Mouse (Mus musculus) heart, postnatal 25 days (tissue): ENCODE results near the gene Rasal2. TPM values are rescaled to one million over a fixed set of nuclear protein-coding genes. Genes with fewer than 3 reads are reported as not detected.

Experiments used
- DNase-seq: peaks from one replicate; pipeline ENCODE4 v3.0.0; 2022; ENCODE audit warnings: low spot score
- intact Hi-C: fragments of 180-260 bp; cut with DNase I; formaldehyde crosslinking; loops from one replicate; pipeline ENCODE4 v1.15.1; 2025
- total RNA-seq, 2 experiments: library from RNA; stranded (reverse); gene quantifications; 2 replicates each; pipeline ENCODE4 v1.2.3; 2021

Gene Rasal2
- total RNA-seq, 2 experiments from 2014 or later, result 21.6 to 34.8 TPM

- intact Hi-C loops, result loop anchor here (2.0 kb wide), 1 partner anchor 25 kb away; no protein-coding TSS in a partner anchor
- DNase-seq, result no peak
Observed at GRCm38 (mm10) chr1:157443723-157444561, 31.5 kb upstream of the Rasal2 start.

GRCm38 (mm10) chr1:157443026-157443722 lies 30.8 kb upstream of the Rasal2 start:
- intact Hi-C loops, result loop anchor here (2.0 kb wide), 1 partner anchor 24 kb away; no protein-coding TSS in a partner anchor
- DNase-seq, result peak; percentile 75

- DNase-seq, result no peak
- intact Hi-C loops, result no loop called here
Observed at GRCm38 (mm10) chr1:157439973-157440641, 27.7 kb upstream of the Rasal2 start.

- intact Hi-C loops, result no loop called here
- no peak for DNase-seq
Observed at GRCm38 (mm10) chr1:157439101-157439500, 26.7 kb upstream of the Rasal2 start.

- intact Hi-C loops, result no loop called here
Observed at GRCm38 (mm10) chr1:157438290-157438689, 25.9 kb upstream of the Rasal2 start.

GRCm38 (mm10) chr1:157435926-157436325 lies 23.5 kb upstream of the Rasal2 start:
- intact Hi-C loops, result no loop called here
- no peak for DNase-seq

More at GRCm38 (mm10) chr1:157438290-157438689, 25.9 kb upstream of the Rasal2 start:
- DNase-seq, result no peak

- intact Hi-C loops, result no loop called here
Observed at GRCm38 (mm10) chr1:157434404-157434803, 22.0 kb upstream of the Rasal2 start.

GRCm38 (mm10) chr1:157433316-157433715 lies 20.9 kb upstream of the Rasal2 start:
- intact Hi-C loops, result no loop called here

More at GRCm38 (mm10) chr1:157434404-157434803, 22.0 kb upstream of the Rasal2 start:
- no peak for DNase-seq

GRCm38 (mm10) chr1:157428366-157428765 lies 16.0 kb upstream of the Rasal2 start:
- intact Hi-C loops, result no loop called here
- DNase-seq, result no peak

More at GRCm38 (mm10) chr1:157433316-157433715, 20.9 kb upstream of the Rasal2 start:
- DNase-seq, result no peak

GRCm38 (mm10) chr1:157427604-157428003 lies 15.2 kb upstream of the Rasal2 start:
- intact Hi-C loops, result no loop called here
- no peak for DNase-seq

- intact Hi-C loops, result no loop called here
- no peak for DNase-seq
Observed at GRCm38 (mm10) chr1:157426933-157427332, 14.5 kb upstream of the Rasal2 start.

GRCm38 (mm10) chr1:157425741-157426427 lies 13.5 kb upstream of the Rasal2 start:
- no peak for DNase-seq

GRCm38 (mm10) chr1:157417861-157418260 lies 5.5 kb upstream of the Rasal2 start:
- peak; percentile 25 for DNase-seq

More at GRCm38 (mm10) chr1:157425741-157426427, 13.5 kb upstream of the Rasal2 start:
- intact Hi-C loops, result no loop called here

GRCm38 (mm10) chr1:157417414-157417813 lies 5.0 kb upstream of the Rasal2 start:
- intact Hi-C loops, result no loop called here
- no peak for DNase-seq

More at GRCm38 (mm10) chr1:157417861-157418260, 5.5 kb upstream of the Rasal2 start:
- intact Hi-C loops, result loop anchor here (2.0 kb wide), 1 partner anchor 25 kb away; no protein-coding TSS in a partner anchor

- intact Hi-C loops, result no loop called here
- no peak for DNase-seq
Observed at GRCm38 (mm10) chr1:157416628-157417027, 4.2 kb upstream of the Rasal2 start.

- intact Hi-C loops, result no loop called here
- DNase-seq, result no peak
Observed at GRCm38 (mm10) chr1:157415771-157416170, 3.4 kb upstream of the Rasal2 start.

GRCm38 (mm10) chr1:157411711-157412380 lies 549 bp downstream of the Rasal2 start:
- DNase-seq, result peak; percentile 65
- intact Hi-C loops, result loop anchor here (2.0 to 5.0 kb wide), 2 partner anchors 37 to 110 kb away; no protein-coding TSS in a partner anchor

GRCm38 (mm10) chr1:157411341-157411710 lies 1.1 kb downstream of the Rasal2 start:
- no peak for DNase-seq
- intact Hi-C loops, result loop anchor here (5.0 kb wide), 1 partner anchor 109 kb away; no protein-coding TSS in a partner anchor

- intact Hi-C loops, result loop anchor here (5.0 kb wide), 1 partner anchor 109 kb away; no protein-coding TSS in a partner anchor
- DNase-seq, result no peak
Observed at GRCm38 (mm10) chr1:157410937-157411336, 1.5 kb downstream of the Rasal2 start.
